Mouse (Mus musculus): Measurements from ENCODE around the gene Hdc. TPM values are rescaled to one million over a fixed set of nuclear protein-coding genes. Genes with fewer than 3 reads are reported as not detected.

The Hdc gene
- polyA plus RNA-seq, 1 experiment from 2014 or later, result 1.4 TPM

GRCm38 (mm10) chr2:126600533-126600932 is 18.6 kb downstream of the Hdc start:
- no peaks in the 10 kb centered on the region for H3K36me3 ChIP-seq (ENCODE audit: insufficient read depth)
- TF ChIP-seq CTCF (IDR thresholded peaks at IDR 0.05; ENCODE audit: low read depth), result no peak
- no peaks in the 10 kb centered on the region for H3K4me1 ChIP-seq (ENCODE audit: insufficient read depth)
- H3K9ac ChIP-seq, result no peak overlapping the region
- no peak overlapping the region for H3K27ac ChIP-seq (ENCODE audit: low read depth)
- no peaks in the 10 kb centered on the region for H3K27me3 ChIP-seq (ENCODE audit: insufficient read depth, low read length)
- H3K4me2 ChIP-seq, result no peak overlapping the region
- WGBS, result 79% methylated on average over 14 of the region's 14 CpGs
- H3K9me3 ChIP-seq (ENCODE audit: low read depth, low read length), result no peaks in the 10 kb centered on the region
- no peak overlapping the region for H3K4me3 ChIP-seq (ENCODE audit: low read depth, low read length)
- DNase-seq (no peak), ATAC-seq (ENCODE audit: insufficient read depth) (no peak)

DNA sequence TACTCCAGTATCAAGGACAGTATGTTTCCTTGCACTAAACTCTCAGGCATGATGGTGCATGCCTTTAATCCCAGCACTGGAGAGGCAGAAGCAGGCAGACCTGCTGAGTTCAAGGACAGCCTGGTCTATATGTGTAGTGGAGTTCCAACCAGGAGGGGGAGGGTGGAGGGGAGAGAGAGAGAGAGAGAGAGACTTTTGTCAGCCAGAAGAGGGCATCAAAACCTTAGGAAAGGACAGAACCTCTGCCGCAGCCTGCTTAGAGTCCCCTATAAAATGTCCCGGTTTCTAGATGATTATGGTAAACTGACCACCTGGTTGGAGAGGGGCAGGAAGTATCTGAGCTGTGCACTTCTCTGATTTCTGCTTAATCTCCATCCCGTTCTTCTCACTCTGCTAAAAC is 20.1 kb downstream of the Hdc start:
- Histone ChIP-seq H3K36me3 (ENCODE audit: insufficient read depth) (no peaks in the 10 kb centered on the region), H3K9ac (no peak overlapping the region), H3K9me3 (ENCODE audit: low read depth, low read length) (no peaks in the 10 kb centered on the region), H3K27ac (ENCODE audit: low read depth) (no peak overlapping the region), H3K27me3 (ENCODE audit: insufficient read depth, low read length) (no peaks in the 10 kb centered on the region), H3K4me2 (no peak overlapping the region), H3K4me1 (ENCODE audit: insufficient read depth) (no peaks in the 10 kb centered on the region), H3K4me3 (ENCODE audit: low read depth, low read length) (no peak overlapping the region)
- ATAC-seq (ENCODE audit: insufficient read depth) (peak; percentile 38; the same call in 1 of the 2 replicates), DNase-seq (peak; percentile 52)
- 5% methylated on average over 3 of the region's 3 CpGs for WGBS
- TF ChIP-seq CTCF (IDR thresholded peaks at IDR 0.05; ENCODE audit: low read depth), result peak; percentile 50; the same call in 1 of the 2 replicates

DNA sequence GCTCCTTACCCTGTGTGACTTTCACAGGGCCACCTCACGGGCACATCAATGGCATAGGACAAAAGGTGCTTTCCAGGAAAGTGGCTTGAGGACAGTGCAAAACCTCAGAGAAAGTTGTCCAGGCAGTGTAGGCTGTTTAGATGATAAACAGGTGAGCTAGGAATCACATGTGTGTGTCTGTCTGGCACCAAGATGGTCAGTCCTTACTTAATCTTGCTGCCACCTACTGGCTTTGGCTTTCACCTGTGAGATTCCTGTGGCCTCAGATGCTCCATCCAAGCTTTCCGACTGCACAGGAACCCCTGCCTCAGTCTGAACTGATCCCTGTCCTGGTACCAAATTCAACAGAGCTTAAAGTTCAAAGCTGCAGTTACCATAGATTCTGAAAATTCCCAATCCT is 20.7 kb downstream of the Hdc start:
- no peak for ATAC-seq (ENCODE audit: insufficient read depth)
- no peak overlapping the region for H3K4me2 ChIP-seq
- no peak overlapping the region for H3K27ac ChIP-seq (ENCODE audit: low read depth)
- no peaks in the 10 kb centered on the region for H3K36me3 ChIP-seq (ENCODE audit: insufficient read depth)
- no peaks in the 10 kb centered on the region for H3K4me1 ChIP-seq (ENCODE audit: insufficient read depth)
- TF ChIP-seq CTCF (IDR thresholded peaks at IDR 0.05; ENCODE audit: low read depth), result no peak
- no peak for DNase-seq
- no peaks in the 10 kb centered on the region for H3K9me3 ChIP-seq (ENCODE audit: low read depth, low read length)
- H3K9ac ChIP-seq, result no peak overlapping the region
- no peak overlapping the region for H3K4me3 ChIP-seq (ENCODE audit: low read depth, low read length)
- H3K27me3 ChIP-seq (ENCODE audit: insufficient read depth, low read length), result no peaks in the 10 kb centered on the region
- WGBS, result 54% methylated on average over 2 of the region's 2 CpGs

- Histone ChIP-seq H3K27me3 (ENCODE audit: insufficient read depth, low read length) (no peaks in the 10 kb centered on the region), H3K4me1 (ENCODE audit: insufficient read depth) (no peaks in the 10 kb centered on the region), H3K9me3 (ENCODE audit: low read depth, low read length) (no peaks in the 10 kb centered on the region), H3K9ac (no peak overlapping the region), H3K27ac (ENCODE audit: low read depth) (no peak overlapping the region), H3K4me2 (no peak overlapping the region), H3K4me3 (ENCODE audit: low read depth, low read length) (no peak overlapping the region), H3K36me3 (ENCODE audit: insufficient read depth) (no peaks in the 10 kb centered on the region)
- no peak for TF ChIP-seq CTCF (IDR thresholded peaks at IDR 0.05; ENCODE audit: low read depth)
- 72% methylated on average over 20 of the region's 20 CpGs for WGBS
- DNase-seq (no peak), ATAC-seq (ENCODE audit: insufficient read depth) (no peak)
These were observed 21.5 kb downstream of the Hdc start for GRCm38 (mm10) chr2:126597279-126598241.

DNA sequence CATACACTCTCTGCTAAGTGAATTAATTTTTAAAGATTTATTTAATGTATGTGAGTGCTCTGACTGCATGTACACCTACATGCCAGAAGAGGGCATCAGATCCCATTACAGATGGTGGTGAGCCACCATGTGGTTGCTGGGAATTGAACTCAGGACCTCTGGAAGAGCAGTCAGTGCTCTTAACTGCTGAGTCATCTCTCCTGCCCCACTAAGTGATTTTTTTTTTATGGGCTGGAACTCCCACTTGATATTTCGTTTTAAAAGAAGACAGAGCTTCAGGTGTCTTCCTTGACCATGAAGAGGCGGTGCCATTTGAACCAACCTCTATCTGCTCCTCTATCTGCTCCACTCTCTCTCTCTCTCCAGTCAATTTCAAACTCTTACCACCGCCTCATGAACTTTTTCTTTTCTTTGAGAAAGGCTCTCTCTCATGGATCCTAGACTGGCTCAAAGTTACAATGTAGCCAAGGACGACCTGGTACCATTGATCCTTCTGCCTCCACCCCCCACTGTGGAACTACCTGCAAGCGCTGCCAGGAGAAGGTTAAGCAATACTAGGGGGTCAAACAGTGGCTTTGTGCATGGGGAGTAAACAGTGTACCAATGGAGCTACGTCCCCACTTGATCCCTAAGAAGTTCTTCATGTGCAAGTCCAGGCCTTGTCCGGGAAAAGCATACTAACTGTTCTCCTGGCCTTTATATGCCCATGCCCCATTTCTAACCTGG is 22.6 kb downstream of the Hdc start:
- 86% methylated on average over 7 of the region's 7 CpGs for WGBS
- Histone ChIP-seq H3K4me1 (ENCODE audit: insufficient read depth) (no peaks in the 10 kb centered on the region), H3K9me3 (ENCODE audit: low read depth, low read length) (no peaks in the 10 kb centered on the region), H3K9ac (no peak overlapping the region), H3K27ac (ENCODE audit: low read depth) (no peak overlapping the region), H3K36me3 (ENCODE audit: insufficient read depth) (no peaks in the 10 kb centered on the region), H3K4me3 (ENCODE audit: low read depth, low read length) (no peak overlapping the region), H3K27me3 (ENCODE audit: insufficient read depth, low read length) (no peaks in the 10 kb centered on the region), H3K4me2 (no peak overlapping the region)
- TF ChIP-seq CTCF (IDR thresholded peaks at IDR 0.05; ENCODE audit: low read depth), result no peak
- ATAC-seq (ENCODE audit: insufficient read depth), result no peak
- no peak for DNase-seq

DNA sequence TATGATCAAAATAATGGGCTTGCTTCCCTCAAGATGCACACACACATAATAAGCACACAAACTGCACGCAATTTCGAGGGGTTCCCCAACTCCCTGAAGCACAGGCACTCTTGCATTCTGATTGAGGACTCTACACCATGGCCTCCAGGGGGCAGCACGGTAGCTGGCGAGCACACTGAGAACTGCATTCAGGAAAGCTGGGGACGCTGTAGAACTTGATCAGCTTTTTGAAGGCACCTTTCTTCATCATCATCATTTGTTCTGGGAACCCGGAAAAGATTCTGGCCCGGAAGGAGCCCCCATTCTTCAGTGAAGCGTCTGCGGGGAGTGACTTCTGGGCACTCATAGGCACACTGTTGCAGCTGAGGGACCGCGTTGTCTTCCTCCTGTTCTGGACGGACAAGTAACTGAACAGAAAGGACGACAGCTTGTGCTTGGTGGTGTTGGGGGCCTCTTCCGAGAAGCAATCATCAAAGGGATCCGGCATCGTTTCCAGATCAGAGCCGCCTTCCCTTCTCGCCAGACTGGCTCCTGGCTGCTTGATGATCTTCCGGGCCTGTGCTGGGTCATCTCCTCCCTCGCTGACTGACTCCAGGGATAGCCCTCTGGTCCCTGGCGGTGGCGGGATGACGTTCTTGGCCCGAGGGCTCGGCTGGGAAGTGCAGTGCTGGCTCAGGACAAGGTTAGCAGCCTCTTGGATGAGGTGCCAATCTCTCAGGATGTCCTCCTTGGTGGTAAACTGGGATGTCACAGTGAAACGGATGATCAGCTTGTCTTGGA is 25.1 kb downstream of the Hdc start:
- no peaks in the 10 kb centered on the region for H3K9me3 ChIP-seq (ENCODE audit: low read depth, low read length)
- no peaks in the 10 kb centered on the region for H3K4me1 ChIP-seq (ENCODE audit: insufficient read depth)
- ATAC-seq (ENCODE audit: insufficient read depth) (peak; percentile 80), DNase-seq (peak; percentile 87)
- no peaks in the 10 kb centered on the region for H3K27me3 ChIP-seq (ENCODE audit: insufficient read depth, low read length)
- no peaks in the 10 kb centered on the region for H3K36me3 ChIP-seq (ENCODE audit: insufficient read depth)
- 20% methylated on average over 26 of the region's 26 CpGs for WGBS
- H3K27ac ChIP-seq (ENCODE audit: low read depth), result no peak overlapping the region
- peak overlapping the region; percentile 66 for H3K4me2 ChIP-seq
- peak overlapping the region; percentile 40 for H3K9ac ChIP-seq
- peak overlapping the region; percentile 29 for H3K4me3 ChIP-seq (ENCODE audit: low read depth, low read length)
- peak; percentile 92 for TF ChIP-seq CTCF (IDR thresholded peaks at IDR 0.05; ENCODE audit: low read depth)

All from lung, embryonic 14.5 days (tissue).